ENCODE assay signal across 25 mouse cellular contexts in the genomic region with DNA sequence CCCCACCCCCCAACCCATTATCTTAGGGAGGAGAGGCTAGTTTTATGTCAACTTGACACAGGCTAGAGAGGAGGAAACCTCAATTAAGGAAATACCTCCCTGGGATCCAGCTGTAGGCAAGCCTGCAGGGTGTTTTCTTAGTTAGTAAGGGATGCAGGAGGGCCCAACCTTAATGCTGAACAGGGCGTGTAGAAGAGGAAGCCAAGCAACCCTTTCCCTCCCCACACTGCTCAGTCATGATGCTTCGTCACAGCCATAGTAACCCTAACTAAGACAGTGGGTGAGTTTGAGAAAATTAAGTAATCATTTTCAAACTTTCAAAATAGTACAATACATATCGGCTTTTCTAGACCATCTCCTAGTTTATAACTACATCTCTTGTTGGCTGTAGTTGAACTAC.
A peak's percentile ranks its signal among the peaks of the same experiment; 100 is the strongest.
DNase-seq lines count a peak whose midpoint lies in the region; ATAC-seq and TF ChIP-seq lines count a peak whose summit lies in the region.
"Had no signal": no experiment of that assay in that cellular context is flagged by ENCODE, and none has a peak within 500 bp of the region (broad histone marks: within the 10 kb centered on the region; RNA-seq: fewer than 3 reads in every experiment).

No protein-coding gene starts in this region.

- peak; percentile 46 for ATAC-seq in lung, postnatal 0 days
- ATAC-seq in granulocyte monocyte progenitor cell, adult 5-6 weeks (replicated peaks; ENCODE audit: poor library complexity, severe bottlenecking): peak; percentile 74
- ATAC-seq in megakaryocyte progenitor cell, adult 5-6 weeks (replicated peaks; ENCODE audit: poor library complexity): peak; percentile 51
- ATAC-seq in stomach, postnatal 0 days (ENCODE audit: low FRiP score, low TSS enrichment): peak; percentile 42; the same call in 1 of the 2 replicates
- ATAC-seq in kidney, embryonic 15.5 days (replicated peaks; ENCODE audit: low FRiP score): no peak
- ATAC-seq in kidney, embryonic 14.5 days (ENCODE audit: low FRiP score, low TSS enrichment): no peak

- H3K9ac ChIP-seq in lung, postnatal 0 days (replicated peaks; ENCODE audit: low read depth): no peak overlapping the region
- no peak overlapping the region for H3K9ac ChIP-seq in stomach, postnatal 0 days (ENCODE audit: low read length)
- no peak overlapping the region for H3K9ac ChIP-seq in kidney, embryonic 15.5 days
- no peak overlapping the region for H3K9ac ChIP-seq in kidney, embryonic 14.5 days (ENCODE audit: low read depth, low read length)
- H3K9ac ChIP-seq: embryonic facial prominence, embryonic 15.5 days; forebrain, embryonic 12.5 days; heart, embryonic 12.5 days; hindbrain, embryonic 15.5 days; liver, embryonic 15.5 days; midbrain, embryonic 12.5 days had no signal

- DNase-seq in lung, postnatal 0 days (ENCODE audit: low spot score): peak; percentile 43
- no peak for DNase-seq in lung, postnatal 4 days
- DNase-seq in stomach, postnatal 0 days (ENCODE audit: low spot score): no peak
- DNase-seq in urinary bladder, postnatal 10 days (ENCODE audit: low spot score): no peak
- DNase-seq: cerebellum, adult 11-12 months; heart, adult 18-20 months; kidney, adult 8-10 months; layer of hippocampus, adult 9-11 months; thymus, adult 18-20 months; thymus, postnatal 25 days had no signal

- no peak overlapping the region for H3K27ac ChIP-seq in lung, postnatal 0 days (ENCODE audit: low read length)
- H3K27ac ChIP-seq in stomach, postnatal 0 days (replicated peaks): no peak overlapping the region
- no peak overlapping the region for H3K27ac ChIP-seq in kidney, embryonic 15.5 days
- H3K27ac ChIP-seq in kidney, embryonic 14.5 days (ENCODE audit: low read depth, low read length): no peak overlapping the region
- H3K27ac ChIP-seq: embryonic facial prominence, embryonic 10.5 days; embryonic facial prominence, embryonic 15.5 days; forebrain, embryonic 12.5 days; hindbrain, embryonic 10.5 days; hindbrain, embryonic 15.5 days; liver, embryonic 15.5 days; macrophage; midbrain, embryonic 12.5 days had no signal

- H3K4me2 ChIP-seq in lung, postnatal 0 days (replicated peaks; ENCODE audit: low read depth, low read length): no peak overlapping the region
- H3K4me2 ChIP-seq in stomach, postnatal 0 days (replicated peaks; ENCODE audit: low read depth): no peak overlapping the region
- no peak overlapping the region for H3K4me2 ChIP-seq in kidney, embryonic 15.5 days
- H3K4me2 ChIP-seq in kidney, embryonic 14.5 days (replicated peaks; ENCODE audit: low read depth, low read length): no peak overlapping the region
- H3K4me2 ChIP-seq: forebrain, embryonic 12.5 days; heart, embryonic 12.5 days; liver, embryonic 15.5 days; midbrain, embryonic 12.5 days had no signal

- H3K36me3 ChIP-seq in lung, postnatal 0 days (ENCODE audit: insufficient read depth, low read length): no peaks in the 10 kb centered on the region
- no peaks in the 10 kb centered on the region for H3K36me3 ChIP-seq in stomach, postnatal 0 days (ENCODE audit: control insufficient read depth, insufficient read depth, low read length)
- no peaks in the 10 kb centered on the region for H3K36me3 ChIP-seq in kidney, embryonic 15.5 days
- no peaks in the 10 kb centered on the region for H3K36me3 ChIP-seq in kidney, embryonic 14.5 days (ENCODE audit: control insufficient read depth, insufficient read depth, low read length)
- H3K36me3 ChIP-seq: embryonic facial prominence, embryonic 10.5 days; embryonic facial prominence, embryonic 15.5 days; forebrain, embryonic 12.5 days; G1E; heart, embryonic 12.5 days; hindbrain, embryonic 10.5 days; hindbrain, embryonic 15.5 days; liver, embryonic 15.5 days; midbrain, embryonic 12.5 days; neural tube, embryonic 13.5 days had no signal

- TF ChIP-seq CTCF in lung, postnatal 0 days (IDR thresholded peaks at IDR 0.05): no peak
- no peak for TF ChIP-seq CTCF in stomach, postnatal 0 days (IDR thresholded peaks at IDR 0.05; ENCODE audit: low read depth)

- TF ChIP-seq EP300 in lung, postnatal 0 days (IDR thresholded peaks at IDR 0.05): no peak
- TF ChIP-seq EP300 in stomach, postnatal 0 days (optimal IDR thresholded peaks at IDR 0.05): no peak

- 90% methylated on average over 3 of the region's 3 CpGs for WGBS in lung, postnatal 0 days
- WGBS in stomach, postnatal 0 days: 87% methylated on average over 3 of the region's 3 CpGs
- WGBS in kidney, embryonic 15.5 days: 66% methylated on average over 3 of the region's 3 CpGs
- WGBS in kidney, embryonic 14.5 days: 73% methylated on average over 3 of the region's 3 CpGs

- H3K27me3 ChIP-seq in lung, postnatal 0 days (replicated peaks; ENCODE audit: insufficient read depth, low read length): no peaks in the 10 kb centered on the region
- H3K27me3 ChIP-seq in stomach, postnatal 0 days (ENCODE audit: control insufficient read depth, insufficient read depth, low read length): no peaks in the 10 kb centered on the region
- no peaks in the 10 kb centered on the region for H3K27me3 ChIP-seq in kidney, embryonic 15.5 days
- H3K27me3 ChIP-seq in kidney, embryonic 14.5 days (ENCODE audit: control insufficient read depth, insufficient read depth, low read length): no peaks in the 10 kb centered on the region
- H3K27me3 ChIP-seq: embryonic facial prominence, embryonic 15.5 days; forebrain, embryonic 12.5 days; heart, embryonic 12.5 days; hindbrain, embryonic 15.5 days; liver, embryonic 15.5 days; midbrain, embryonic 12.5 days; neural tube, embryonic 13.5 days had no signal

- no peak overlapping the region for H3K4me3 ChIP-seq in lung, postnatal 0 days (ENCODE audit: low read depth, low read length)
- H3K4me3 ChIP-seq in stomach, postnatal 0 days (ENCODE audit: low read depth, low read length): no peak overlapping the region
- no peak overlapping the region for H3K4me3 ChIP-seq in kidney, embryonic 15.5 days (replicated peaks)
- H3K4me3 ChIP-seq in kidney, embryonic 14.5 days (ENCODE audit: low read length): no peak overlapping the region
- H3K4me3 ChIP-seq: embryonic facial prominence, embryonic 10.5 days; embryonic facial prominence, embryonic 15.5 days; forebrain, embryonic 12.5 days; heart, embryonic 12.5 days; hindbrain, embryonic 10.5 days; hindbrain, embryonic 15.5 days; liver, embryonic 15.5 days; midbrain, embryonic 12.5 days; neural tube, embryonic 13.5 days had no signal

- H3K9me3 ChIP-seq in lung, postnatal 0 days (ENCODE audit: low read length): no peaks in the 10 kb centered on the region
- H3K9me3 ChIP-seq in stomach, postnatal 0 days (ENCODE audit: control insufficient read depth, low read length): no peaks in the 10 kb centered on the region
- H3K9me3 ChIP-seq in kidney, embryonic 15.5 days (replicated peaks): no peaks in the 10 kb centered on the region
- no peaks in the 10 kb centered on the region for H3K9me3 ChIP-seq in kidney, embryonic 14.5 days (ENCODE audit: control insufficient read depth, low read length)
- H3K9me3 ChIP-seq: embryonic facial prominence, embryonic 10.5 days; embryonic facial prominence, embryonic 15.5 days; forebrain, embryonic 12.5 days; G1E; heart, embryonic 12.5 days; hindbrain, embryonic 10.5 days; hindbrain, embryonic 15.5 days; liver, embryonic 15.5 days; midbrain, embryonic 12.5 days; neural tube, embryonic 13.5 days had no signal

- no peaks in the 10 kb centered on the region for H3K4me1 ChIP-seq in lung, postnatal 0 days (ENCODE audit: insufficient read depth, low read depth, low read length)
- H3K4me1 ChIP-seq in stomach, postnatal 0 days (replicated peaks; ENCODE audit: control insufficient read depth, insufficient read depth): no peaks in the 10 kb centered on the region
- H3K4me1 ChIP-seq in kidney, embryonic 15.5 days: 0 out of 2 replicates have a peak, but pooled peaks cover 6% of the 10 kb centered on the region
- no peaks in the 10 kb centered on the region for H3K4me1 ChIP-seq in kidney, embryonic 14.5 days (ENCODE audit: control insufficient read depth, insufficient read depth, low read length)
- H3K4me1 ChIP-seq: midbrain, embryonic 12.5 days had no signal

Comparison
In these comparisons a context has a peak if more than half of its experiments do, and no peak if none do; other contexts are left out.
1. ATAC-seq: peak in lung, postnatal 0 days (single experiment), granulocyte monocyte progenitor cell, adult 5-6 weeks (single experiment), megakaryocyte progenitor cell, adult 5-6 weeks (single experiment) and stomach, postnatal 0 days (single experiment); none in kidney, embryonic 15.5 days (single experiment) and kidney, embryonic 14.5 days (single experiment).